Mouse (Mus musculus) CH12.LX (cell line): ENCODE measurements at regions not wholly inside any gene's neighbourhood (a gene's known extent, or its start where the extent isn't known, plus 50 kb on each side); places are given as distances from the start of the nearest gene placed in this dataset.

Source experiments
- DNase-seq: peaks from one replicate; pipeline ENCODE4 v3.0.0-alpha.2; 2013; ENCODE audit errors: extremely low read depth
- H3K27ac ChIP-seq: 2 replicates; pipeline ENCODE4 v1.5.1; 2012; ENCODE audit warnings: low read depth, mild to moderate bottlenecking, control low read depth, moderate library complexity; ENCODE audit not compliant: insufficient read depth
- H3K27me3 ChIP-seq: replicated peaks from 2 replicates; pipeline ENCODE3; 2012; ENCODE audit warnings: inconsistent platforms
- H3K36me3 ChIP-seq, 2 experiments: replicated peaks in 1 of 2; 2 replicates each; pipeline versions ENCODE3 to v1.6.1; 2012; ENCODE audit warnings: inconsistent platforms in 1 of 2, low read length in 1 of 2, mild to moderate bottlenecking in 1 of 2, mixed read lengths in 1 of 2, moderate library complexity in 1 of 2; ENCODE audit not compliant: control insufficient read depth in 1 of 2, insufficient read depth in 1 of 2
- H3K4me1 ChIP-seq, 2 experiments: 2 replicates each; pipeline ENCODE4 v1.6.1; 2012; ENCODE audit warnings: inconsistent platforms in 1 of 2, moderate library complexity in 1 of 2; ENCODE audit not compliant: insufficient read depth in 2 of 2, control insufficient read depth in 1 of 2
- H3K4me2 ChIP-seq: 2 replicates; pipeline ENCODE4 v1.6.1; 2012; ENCODE audit warnings: low read depth, mild to moderate bottlenecking, control low read depth; ENCODE audit not compliant: poor library complexity, insufficient read depth, severe bottlenecking
- H3K4me3 ChIP-seq, 3 experiments: fragments of 150-350 bp in 1 of 3; sonication (generic) in 1 of 3; replicated peaks in 1 of 3; 2 replicates each; pipeline versions ENCODE3 to v1.5.1; 2011 to 2012; ENCODE audit warnings: low read depth in 2 of 3, low read length in 2 of 3, mild to moderate bottlenecking in 2 of 3, moderate library complexity in 2 of 3, control low read depth in 1 of 3, improper control_type of control experiment in 1 of 3, inconsistent platforms in 1 of 3, mixed read lengths in 1 of 3; ENCODE audit not compliant: poor library complexity in 1 of 3
- H3K79me2 ChIP-seq: replicated peaks from 2 replicates; pipeline ENCODE4 v1.6.1; 2012; ENCODE audit warnings: mild to moderate bottlenecking, moderate library complexity; ENCODE audit not compliant: control insufficient read depth, poor library complexity, insufficient read depth, severe bottlenecking; ENCODE audit errors: extremely low read depth
- H3K9ac ChIP-seq: 2 replicates; pipeline ENCODE4 v1.6.1; 2012; ENCODE audit warnings: low read depth, mild to moderate bottlenecking, control low read depth, moderate library complexity; ENCODE audit not compliant: insufficient read depth
- H3K9me3 ChIP-seq: replicated peaks from 2 replicates; pipeline ENCODE3; 2012; ENCODE audit warnings: low read length, inconsistent platforms, mixed read lengths
- CTCF ChIP-seq, 2 experiments: IDR thresholded peaks in 1 of 2; conservative IDR thresholded peaks in 1 of 2; 2 replicates each; pipeline ENCODE4 v1.5.1; 2011 to 2012; ENCODE audit warnings: low read depth in 2 of 2, low read length in 2 of 2, improper control_type of control experiment in 1 of 2, inconsistent platforms in 1 of 2, mild to moderate bottlenecking in 1 of 2, moderate library complexity in 1 of 2
- ELF1 ChIP-seq: IDR thresholded peaks from 2 replicates; pipeline ENCODE4 v1.6.1; 2014; ENCODE audit warnings: low read depth, mild to moderate bottlenecking, inconsistent platforms, low read length, improper control_type of control experiment
- HCFC1 ChIP-seq: IDR thresholded peaks from 2 replicates; pipeline ENCODE4 v1.6.1; 2012; ENCODE audit warnings: low read depth, mild to moderate bottlenecking, inconsistent platforms, low read length, improper control_type of control experiment
- IRF4 ChIP-seq: IDR thresholded peaks from 2 replicates; pipeline ENCODE4 v1.6.1; 2014; ENCODE audit warnings: low read depth, mild to moderate bottlenecking, inconsistent platforms, low read length, improper control_type of control experiment
- JUN ChIP-seq: IDR thresholded peaks from 2 replicates; pipeline ENCODE4 v1.6.1; 2011; ENCODE audit warnings: low read depth, mild to moderate bottlenecking, low read length, improper control_type of control experiment, moderate library complexity; ENCODE audit not compliant: insufficient read depth
- JUND ChIP-seq: conservative IDR thresholded peaks from 2 replicates; pipeline ENCODE4 v1.6.1; 2011; ENCODE audit warnings: low read depth, low read length, improper control_type of control experiment
- MAFK ChIP-seq: IDR thresholded peaks from 2 replicates; pipeline ENCODE4 v1.6.1; 2011; ENCODE audit warnings: low read length, improper control_type of control experiment; ENCODE audit not compliant: insufficient replicate concordance
- MAZ ChIP-seq: IDR thresholded peaks from 2 replicates; pipeline ENCODE4 v1.6.1; 2012; ENCODE audit warnings: low read depth, mild to moderate bottlenecking, inconsistent platforms, low read length, improper control_type of control experiment, moderate library complexity
- MXI1 ChIP-seq: IDR thresholded peaks from 2 replicates; pipeline ENCODE4 v1.6.1; 2011; ENCODE audit warnings: mild to moderate bottlenecking, low read depth, low read length, improper control_type of control experiment
- MYC ChIP-seq: IDR thresholded peaks from 2 replicates; pipeline ENCODE4 v1.6.1; 2011; ENCODE audit warnings: low read depth, mild to moderate bottlenecking, improper control_type of control experiment, low read length
- NRF1 ChIP-seq: IDR thresholded peaks from 2 replicates; pipeline ENCODE4 v1.6.1; 2014; ENCODE audit warnings: low read depth, mild to moderate bottlenecking, inconsistent platforms, low read length, improper control_type of control experiment, moderate library complexity
- POLR2A ChIP-seq: IDR thresholded peaks from 2 replicates; pipeline ENCODE4 v1.6.1; 2011; ENCODE audit warnings: low read depth, mild to moderate bottlenecking, improper control_type of control experiment, low read length
- RAD21 ChIP-seq: IDR thresholded peaks from 2 replicates; pipeline ENCODE4 v1.6.1; 2011; ENCODE audit warnings: low read depth, mild to moderate bottlenecking, low read length, improper control_type of control experiment, moderate library complexity
- SMC3 ChIP-seq: IDR thresholded peaks from 2 replicates; pipeline ENCODE4 v1.6.1; 2011; ENCODE audit warnings: low read depth, low read length, improper control_type of control experiment
- UBTF ChIP-seq: IDR thresholded peaks from 2 replicates; pipeline ENCODE4 v1.6.1; 2012; ENCODE audit warnings: low read depth, mild to moderate bottlenecking, inconsistent platforms, low read length, improper control_type of control experiment, moderate library complexity
- USF1 ChIP-seq: IDR thresholded peaks from 2 replicates; pipeline ENCODE4 v1.6.1; 2014; ENCODE audit warnings: low read depth, mild to moderate bottlenecking, inconsistent platforms, low read length, improper control_type of control experiment
- USF2 ChIP-seq: conservative IDR thresholded peaks from 2 replicates; pipeline ENCODE4 v1.6.1; 2011; ENCODE audit warnings: low read depth, low read length, improper control_type of control experiment
- ZC3H11A ChIP-seq: IDR thresholded peaks from 2 replicates; pipeline ENCODE4 v1.6.1; 2012; ENCODE audit warnings: low read depth, mild to moderate bottlenecking, inconsistent platforms, low read length, improper control_type of control experiment
- ZKSCAN1 ChIP-seq: IDR thresholded peaks from 2 replicates; pipeline ENCODE4 v1.6.1; 2012; ENCODE audit warnings: low read depth, inconsistent platforms, low read length, improper control_type of control experiment, borderline replicate concordance
- dilution Hi-C: fragments of 300-500 bp; cut with MboI; formaldehyde crosslinking; loops from 2 replicates; pipeline ENCODE4 v1.14.3; 2020; ENCODE audit warnings: low sequenced_read_pairs; ENCODE audit not compliant: extremely low pct_unique_long_range_greater_than_20kb, extremely low pct_ligation_motif_present
- in situ Hi-C: fragments of 300-500 bp; cut with MboI; formaldehyde crosslinking; loops from 3 replicates; pipeline ENCODE4 v1.14.3; 2019; ENCODE audit warnings: low sequenced_read_pairs, low pct_ligation_motif_present, low pct_unique_long_range_greater_than_20kb, mixed read lengths

DNA sequence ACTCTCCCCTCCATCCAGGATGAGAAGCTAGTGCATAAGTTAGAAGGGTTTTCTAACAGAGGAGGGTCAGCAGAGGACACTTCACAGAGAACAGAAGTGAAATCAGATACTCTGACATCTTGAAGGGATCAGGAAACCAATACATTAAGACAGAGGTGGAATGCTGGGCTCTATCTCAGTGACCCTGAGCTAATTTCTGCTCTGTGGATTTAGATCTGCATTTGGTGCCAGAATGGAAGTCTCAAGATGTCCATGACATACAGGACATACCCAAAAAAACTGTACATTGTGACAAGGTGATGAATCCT, 104.2 kb upstream of the Lgalsl start:
- no peak overlapping the region for H3K27ac ChIP-seq
- no peak for DNase-seq
- dilution Hi-C loops = no loop called here
- H3K4me1 ChIP-seq = peaks cover 9 to 24% of the 10 kb centered on the region in 2 experiments
- peaks cover 2% of the 10 kb centered on the region for H3K27me3 ChIP-seq
- TF ChIP-seq UBTF (no peak), ZKSCAN1 (no peak), ZC3H11A (no peak), SMC3 (no peak), POLR2A (no peak), MAZ (no peak)
- TF ChIP-seq, all 38 proteins: peak for 0
- H3K79me2 ChIP-seq = no peaks in the 10 kb centered on the region
- in situ Hi-C loops = no loop called here
- no peaks in the 10 kb centered on the region for H3K36me3 ChIP-seq
- no peak overlapping the region for H3K9ac ChIP-seq
- no peak overlapping the region for H3K4me3 ChIP-seq
- no peak overlapping the region for H3K4me2 ChIP-seq
- H3K9me3 ChIP-seq = no peaks in the 10 kb centered on the region

- H3K4me2 ChIP-seq = no peak overlapping the region
- in situ Hi-C loops (no loop called here), dilution Hi-C loops (no loop called here)
- no peaks in the 10 kb centered on the region for H3K36me3 ChIP-seq
- H3K79me2 ChIP-seq = no peaks in the 10 kb centered on the region
- TF ChIP-seq USF2 = no peak
- TF ChIP-seq MYC = no peak
- no peak for TF ChIP-seq UBTF
- TF ChIP-seq JUND = no peak
- TF ChIP-seq RAD21 = no peak
- no peak for TF ChIP-seq POLR2A
- TF ChIP-seq ELF1 = no peak
- no peak for TF ChIP-seq NRF1
- no peak for TF ChIP-seq ZC3H11A
- TF ChIP-seq HCFC1 = no peak
- TF ChIP-seq IRF4 = no peak
- no peak for TF ChIP-seq MXI1
- TF ChIP-seq USF1 = no peak
- H3K4me1 ChIP-seq = peaks cover 9 to 15% of the 10 kb centered on the region in 2 experiments
- H3K27ac ChIP-seq = no peak overlapping the region
- H3K9ac ChIP-seq = no peak overlapping the region
- no peak overlapping the region for H3K4me3 ChIP-seq
- no peaks in the 10 kb centered on the region for H3K9me3 ChIP-seq
- peaks cover 2% of the 10 kb centered on the region for H3K27me3 ChIP-seq
- DNase-seq = no peak
Observed at GRCm38 (mm10) chr11:20935910-20936309, 105.1 kb upstream of the Lgalsl start.

- Histone ChIP-seq H3K27ac (no peak overlapping the region), H3K9me3 (no peaks in the 10 kb centered on the region), H3K9ac (no peak overlapping the region), H3K79me2 (no peaks in the 10 kb centered on the region), H3K4me2 (no peak overlapping the region), H3K36me3 (no peaks in the 10 kb centered on the region), H3K27me3 (peaks cover 2% of the 10 kb centered on the region), H3K4me3 (no peak overlapping the region), H3K4me1 (peaks cover 4 to 7% of the 10 kb centered on the region in 2 experiments; a peak in 3 of 4 replicates)
- in situ Hi-C loops (no loop called here), dilution Hi-C loops (no loop called here)
- no peak for DNase-seq
- TF ChIP-seq CTCF (conservative IDR thresholded peaks at IDR 0.05 in 1 of 2, IDR thresholded peaks at IDR 0.05 in 1 of 2; ENCODE audit: low read depth in 2 of 2, low read length in 2 of 2) (no peak), UBTF (no peak), MAFK (no peak), RAD21 (no peak), JUN (no peak)
Observed at GRCm38 (mm10) chr11:20936996-20937395, 106.1 kb upstream of the Lgalsl start.
